Mouse (Mus musculus): Measurements from ENCODE around the gene Gm10715.
"Not testable (repeated sequence)": the region's sequence is repeated elsewhere in the genome, so short reads cannot be mapped to it uniquely, and the experiment has no call there.

Gm10715 gene

GRCm38 (mm10) chr9:3024912-3025467 lies 11.7 kb upstream of the Gm10715 start, which contains the start of gene Gm10717:
Gm10717 (plus strand) TSS chr9:3025417.
- not testable (repeated sequence) for DNase-seq (ENCODE audit: low read depth)

- DNase-seq (ENCODE audit: low read depth), result not testable (repeated sequence)
These were observed 11.0 kb upstream of the Gm10715 start for GRCm38 (mm10) chr9:3025653-3026052.

- DNase-seq (ENCODE audit: low read depth), result not testable (repeated sequence)
These were observed 10.5 kb upstream of the Gm10715 start for GRCm38 (mm10) chr9:3026136-3026535.

- not testable (repeated sequence) for DNase-seq (ENCODE audit: low read depth)
These were observed 9.9 kb upstream of the Gm10715 start for GRCm38 (mm10) chr9:3026741-3027140.

GRCm38 (mm10) chr9:3027200-3027599 lies 9.5 kb upstream of the Gm10715 start:
- DNase-seq (ENCODE audit: low read depth), result peak; percentile 69

- not testable (repeated sequence) for DNase-seq (ENCODE audit: low read depth)
These were observed 7.2 kb upstream of the Gm10715 start for GRCm38 (mm10) chr9:3029276-3030000.

GRCm38 (mm10) chr9:3030677-3031318 lies 5.9 kb upstream of the Gm10715 start:
- DNase-seq (ENCODE audit: low read depth), result peak; percentile 91

- not testable (repeated sequence) for DNase-seq (ENCODE audit: low read depth)
These were observed 2.4 kb upstream of the Gm10715 start, which contains the start of gene Gm17535 for GRCm38 (mm10) chr9:3034299-3034698. Gm17535 (plus strand) TSS chr9:3034599.

- peak; percentile 21 for DNase-seq (ENCODE audit: low read depth)
These were observed 1.5 kb downstream of the Gm10715 start for GRCm38 (mm10) chr9:3038161-3038560.
